Mouse (Mus musculus) left cerebral cortex, adult 2 months (tissue): ENCODE measurements around the gene Esyt2. TPM values are rescaled to one million over a fixed set of nuclear protein-coding genes. Genes with fewer than 3 reads are reported as not detected.

Experiments used
- DNase-seq, 2 experiments: peaks; one replicate each; pipeline ENCODE4 v3.0.0; 2021 to 2022; ENCODE audit warnings: low spot score in 2 of 2, mixed read lengths in 1 of 2; ENCODE audit errors: extremely low spot score in 1 of 2
- H3K27ac ChIP-seq: fragments of 200-600 bp; 2 replicates; pipeline ENCODE4 v1.8.1; 2022
- H3K4me3 ChIP-seq: fragments of 200-600 bp; 2 replicates; pipeline ENCODE4 v1.8.1; 2022
- CTCF ChIP-seq: fragments of 200-600 bp; IDR thresholded peaks from 2 replicates; pipeline ENCODE4 v1.8.1; 2022; ENCODE audit warnings: antibody characterized with exemption, mild to moderate bottlenecking, moderate library complexity
- intact Hi-C: fragments of 180-260 bp; cut with DNase I; formaldehyde crosslinking; loops from one replicate; pipeline ENCODE4 v1.15.1; 2025
- total RNA-seq, 2 experiments: library from RNA; stranded (reverse); gene quantifications; 2 replicates each; pipeline ENCODE4 v1.2.3; 2021

Gene Esyt2
- total RNA-seq, 2 experiments from 2014 or later: 55.3 to 58.3 TPM

- no peak overlapping the region for H3K27ac ChIP-seq
- DNase-seq: no peak
- H3K4me3 ChIP-seq: no peak overlapping the region
- intact Hi-C loops: no loop called here
- no peak for TF ChIP-seq CTCF
These were observed 36.8 kb downstream of the Esyt2 start for GRCm38 (mm10) chr12:116317818-116318217.

GRCm38 (mm10) chr12:116325545-116325944, 44.5 kb downstream of the Esyt2 start:
- Histone ChIP-seq H3K4me3 (no peak overlapping the region), H3K27ac (no peak overlapping the region)
- no peak for TF ChIP-seq CTCF
- intact Hi-C loops: loop anchor here (5.0 kb wide), 1 partner anchor 43 kb away; the partner anchor contains the start of gene Esyt2
- DNase-seq: peak; percentile 24

- no peak for TF ChIP-seq CTCF
- Histone ChIP-seq H3K4me3 (no peak overlapping the region), H3K27ac (no peak overlapping the region)
- no peak for DNase-seq
- intact Hi-C loops: loop anchor here (5.0 kb wide), 1 partner anchor 44 kb away; the partner anchor contains the start of gene Esyt2
These were observed 45.2 kb downstream of the Esyt2 start for GRCm38 (mm10) chr12:116326159-116326558.

GRCm38 (mm10) chr12:116334253-116334652, 53.3 kb downstream of the Esyt2 start:
- intact Hi-C loops: no loop called here
- Histone ChIP-seq H3K4me3 (no peak overlapping the region), H3K27ac (no peak overlapping the region)
- no peak for DNase-seq
- no peak for TF ChIP-seq CTCF

- no peak for TF ChIP-seq CTCF
- H3K4me3 ChIP-seq: no peak overlapping the region
- no peak overlapping the region for H3K27ac ChIP-seq
- intact Hi-C loops: no loop called here
- no peak for DNase-seq
These were observed 59.2 kb downstream of the Esyt2 start for GRCm38 (mm10) chr12:116340160-116340559.

- intact Hi-C loops: no loop called here
- DNase-seq: no peak
- Histone ChIP-seq H3K27ac (no peak overlapping the region), H3K4me3 (no peak overlapping the region)
- no peak for TF ChIP-seq CTCF
These were observed 67.8 kb downstream of the Esyt2 start for GRCm38 (mm10) chr12:116348755-116349286.

- Histone ChIP-seq H3K27ac (no peak overlapping the region), H3K4me3 (no peak overlapping the region)
- no peak for DNase-seq
- no peak for TF ChIP-seq CTCF
- intact Hi-C loops: no loop called here
These were observed 68.4 kb downstream of the Esyt2 start for GRCm38 (mm10) chr12:116349376-116349775.

GRCm38 (mm10) chr12:116351022-116351421, 70.0 kb downstream of the Esyt2 start:
- DNase-seq: no peak
- intact Hi-C loops: no loop called here
- no peak overlapping the region for H3K27ac ChIP-seq
- no peak overlapping the region for H3K4me3 ChIP-seq
- no peak for TF ChIP-seq CTCF

- no peak for DNase-seq
- intact Hi-C loops: no loop called here
- no peak overlapping the region for H3K4me3 ChIP-seq
- TF ChIP-seq CTCF: no peak
- no peak overlapping the region for H3K27ac ChIP-seq
These were observed 71.4 kb downstream of the Esyt2 start for GRCm38 (mm10) chr12:116352404-116352803.

- no peak for DNase-seq
- Histone ChIP-seq H3K4me3 (no peak overlapping the region), H3K27ac (no peak overlapping the region)
- TF ChIP-seq CTCF: no peak
- intact Hi-C loops: loop anchor here (5.0 kb wide), 1 partner anchor 112 kb away; no protein-coding TSS in a partner anchor
These were observed 73.7 kb downstream of the Esyt2 start for GRCm38 (mm10) chr12:116354694-116355093.

GRCm38 (mm10) chr12:116362091-116362490, 81.1 kb downstream of the Esyt2 start:
- Histone ChIP-seq H3K4me3 (no peak overlapping the region), H3K27ac (no peak overlapping the region)
- no peak for TF ChIP-seq CTCF
- intact Hi-C loops: no loop called here
- DNase-seq: no peak

- Histone ChIP-seq H3K27ac (no peak overlapping the region), H3K4me3 (no peak overlapping the region)
- no peak for TF ChIP-seq CTCF
- intact Hi-C loops: no loop called here
- DNase-seq: no peak
These were observed 85.9 kb downstream of the Esyt2 start for GRCm38 (mm10) chr12:116366900-116367299.

GRCm38 (mm10) chr12:116367346-116367745, 86.3 kb downstream of the Esyt2 start:
- Histone ChIP-seq H3K4me3 (no peak overlapping the region), H3K27ac (no peak overlapping the region)
- no peak for DNase-seq
- intact Hi-C loops: no loop called here
- TF ChIP-seq CTCF: no peak
